Mouse (Mus musculus) liver, postnatal 0 days (tissue): ENCODE results near the gene Nfe2l2. TPM values are rescaled to one million over a fixed set of nuclear protein-coding genes. Genes with fewer than 3 reads are reported as not detected.
A peak's percentile ranks its signal among the peaks of the same experiment; 100 is the strongest.

Source experiments
- ATAC-seq: fragments of 200-750 bp; cut with Nextera tagmentation; 2 replicates; pipeline ENCODE4 v1.8.0; 2017; ENCODE audit warnings: mild to moderate bottlenecking, moderate library complexity
- DNase-seq: peaks from one replicate; pipeline ENCODE4 v3.0.0-alpha.2; 2016
- H3K27ac ChIP-seq: fragments of 300-500 bp; sonication (generic); 2 replicates; pipeline ENCODE4 v1.5.1; 2014; ENCODE audit warnings: antibody characterized with exemption, moderate library complexity, mild to moderate bottlenecking, low read depth
- H3K27me3 ChIP-seq: fragments of 300-500 bp; sonication (generic); 2 replicates; pipeline ENCODE4 v1.6.1; 2014; ENCODE audit warnings: low read length, control low read depth, mixed read lengths; ENCODE audit not compliant: insufficient read depth
- H3K36me3 ChIP-seq: fragments of 300-500 bp; sonication (generic); replicated peaks from 2 replicates; pipeline ENCODE4 v1.6.1; 2014; ENCODE audit warnings: mild to moderate bottlenecking, control low read depth, low read length, moderate library complexity, mixed read lengths; ENCODE audit not compliant: insufficient read depth
- H3K4me1 ChIP-seq: fragments of 300-500 bp; sonication (generic); 2 replicates; pipeline ENCODE4 v1.6.1; 2014; ENCODE audit warnings: antibody characterized with exemption, mild to moderate bottlenecking, control low read depth; ENCODE audit not compliant: insufficient read depth
- H3K4me2 ChIP-seq: fragments of 300-500 bp; sonication (generic); 2 replicates; pipeline ENCODE4 v1.6.1; 2014; ENCODE audit warnings: low read depth, mild to moderate bottlenecking, low read length, moderate library complexity, mixed read lengths
- H3K4me3 ChIP-seq: fragments of 300-500 bp; sonication (generic); 2 replicates; pipeline ENCODE4 v1.5.1; 2014; ENCODE audit warnings: low read depth, low read length
- H3K9ac ChIP-seq: fragments of 300-500 bp; sonication (generic); replicated peaks from 2 replicates; pipeline ENCODE4 v1.6.1; 2014; ENCODE audit warnings: mild to moderate bottlenecking, moderate library complexity
- H3K9me3 ChIP-seq: fragments of 300-500 bp; sonication (generic); 2 replicates; pipeline ENCODE4 v1.6.1; 2016; ENCODE audit warnings: mild to moderate bottlenecking, control low read depth, low read length, mixed read lengths
- CTCF ChIP-seq: sonication (generic); IDR thresholded peaks from 2 replicates; pipeline ENCODE4 v1.5.1; 2016; ENCODE audit warnings: antibody characterized with exemption, low read depth
- EP300 ChIP-seq: IDR thresholded peaks from 2 replicates; pipeline ENCODE4 v1.6.1; 2016; ENCODE audit warnings: antibody characterized with exemption, low read depth, mild to moderate bottlenecking
- WGBS: fragments of 180-500 bp; shearing (Covaris S2); extraction: QIAGEN DNeasy Blood & Tissue Kit; methylation state at CpG from one replicate; pipeline ENCODE4 v1.1.7; 2014; ENCODE audit not compliant: insufficient replicate concordance; 5-methylcytosine and 5-hydroxymethylcytosine counted together
- polyA plus RNA-seq: library from polyadenylated mRNA; unstranded; fragments of >200 nt; fragmentation: Nextera tagmentation; extraction: Ambion mirVana; gene quantifications from 2 replicates; pipeline ENCODE4 v1.2.1, GENCODE M21; 2015

Nfe2l2 gene
- polyA plus RNA-seq, 1 experiment from 2014 or later: 58.7 TPM

GRCm38 (mm10) chr2:75672561-75672960 lies 31.9 kb downstream of the Nfe2l2 start:
- no peaks in the 10 kb centered on the region for H3K9me3 ChIP-seq
- no peaks in the 10 kb centered on the region for H3K4me1 ChIP-seq
- ATAC-seq (no peak), DNase-seq (no peak)
- no peak overlapping the region for H3K4me2 ChIP-seq
- H3K27ac ChIP-seq: no peak overlapping the region
- H3K4me3 ChIP-seq: no peak overlapping the region
- H3K9ac ChIP-seq: no peak overlapping the region
- TF ChIP-seq EP300: no peak
- TF ChIP-seq CTCF: no peak
- WGBS: 74% methylated on average over 3 of the region's 3 CpGs
- peaks cover 32% of the 10 kb centered on the region for H3K36me3 ChIP-seq
- no peaks in the 10 kb centered on the region for H3K27me3 ChIP-seq

DNA sequence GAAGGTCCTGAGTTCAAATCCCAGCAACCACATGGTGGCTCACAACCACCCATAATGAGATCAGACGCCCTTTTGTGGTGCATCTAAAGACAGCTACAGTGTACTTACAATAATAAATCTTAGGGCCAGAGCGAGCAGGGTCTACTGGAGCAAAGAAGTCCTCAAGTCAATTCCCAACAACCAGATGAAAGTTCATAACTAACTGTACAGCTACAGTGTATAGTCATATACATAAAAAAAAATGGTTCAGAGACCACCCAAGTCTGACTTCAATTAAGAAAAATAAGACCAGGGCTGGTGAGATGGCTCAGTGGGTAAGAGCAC lies 33.1 kb downstream of the Nfe2l2 start:
- peaks cover 20% of the 10 kb centered on the region for H3K36me3 ChIP-seq
- H3K4me2 ChIP-seq: no peak overlapping the region
- no peaks in the 10 kb centered on the region for H3K27me3 ChIP-seq
- H3K9ac ChIP-seq: no peak overlapping the region
- WGBS: 70% methylated on average over 2 of the region's 2 CpGs
- H3K4me1 ChIP-seq: no peaks in the 10 kb centered on the region
- ATAC-seq: no peak
- H3K4me3 ChIP-seq: no peak overlapping the region
- no peaks in the 10 kb centered on the region for H3K9me3 ChIP-seq
- no peak for DNase-seq
- no peak for TF ChIP-seq CTCF
- no peak for TF ChIP-seq EP300
- H3K27ac ChIP-seq: no peak overlapping the region

GRCm38 (mm10) chr2:75670446-75671336 lies 33.8 kb downstream of the Nfe2l2 start:
- Histone ChIP-seq H3K9me3 (no peaks in the 10 kb centered on the region), H3K27me3 (no peaks in the 10 kb centered on the region), H3K4me1 (no peaks in the 10 kb centered on the region), H3K4me2 (no peak overlapping the region), H3K9ac (no peak overlapping the region), H3K27ac (no peak overlapping the region), H3K36me3 (peaks cover 14% of the 10 kb centered on the region), H3K4me3 (no peak overlapping the region)
- TF ChIP-seq EP300: no peak
- TF ChIP-seq CTCF: 0 out of 2 replicates have a peak, but pooled peaks have one; percentile 28
- WGBS: 70% methylated on average over 6 of the region's 6 CpGs
- ATAC-seq: 0 out of 2 replicates have a peak, but pooled peaks have one; percentile 4
- no peak for DNase-seq

DNA sequence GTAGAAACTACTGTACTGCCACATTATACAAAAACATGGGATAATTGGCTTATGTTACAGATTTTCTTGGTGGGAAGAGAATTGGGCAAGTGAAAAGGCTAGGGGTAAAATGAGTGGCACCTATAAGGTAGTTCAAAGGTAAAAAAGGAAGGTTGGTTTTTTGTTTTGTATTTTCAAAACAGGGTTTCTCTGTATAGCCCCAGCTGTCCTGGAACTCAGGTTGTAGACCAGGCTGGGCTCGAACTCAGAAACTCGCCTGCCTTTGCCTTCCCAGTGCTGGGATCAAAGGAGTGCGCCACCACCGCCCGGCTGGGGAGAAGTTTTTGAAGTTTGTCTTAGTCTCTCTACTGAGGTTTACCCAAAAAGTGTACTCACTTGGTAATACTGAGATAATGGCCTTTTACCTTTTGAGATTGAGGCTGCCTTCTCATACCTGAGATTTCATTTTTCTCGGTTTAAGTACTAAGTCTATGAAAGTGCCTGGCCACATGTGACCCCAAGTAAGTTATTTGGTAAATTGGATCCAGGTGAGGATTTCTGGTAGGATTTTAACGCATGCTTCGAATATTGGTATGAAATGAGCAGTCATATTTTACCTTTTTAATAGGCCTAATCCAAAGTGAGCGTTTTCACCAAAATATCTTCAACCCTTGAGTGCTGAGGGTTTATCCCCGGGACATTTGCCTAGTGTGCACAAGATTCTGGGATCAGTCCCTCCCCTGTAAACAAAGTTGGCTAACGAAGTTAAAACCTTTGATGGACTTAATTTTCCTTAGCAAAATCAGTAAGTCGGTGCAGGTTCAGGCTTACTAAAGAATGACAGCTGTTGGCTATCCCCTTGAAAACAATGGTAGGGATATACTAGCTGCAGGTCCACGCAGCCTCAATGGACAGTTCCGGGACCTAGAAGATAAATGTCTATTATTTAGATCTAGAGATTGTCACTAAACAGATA lies 34.7 kb downstream of the Nfe2l2 start:
- Histone ChIP-seq H3K27ac (no peak overlapping the region), H3K27me3 (no peaks in the 10 kb centered on the region), H3K9me3 (no peaks in the 10 kb centered on the region), H3K4me2 (no peak overlapping the region), H3K4me3 (no peak overlapping the region), H3K4me1 (no peaks in the 10 kb centered on the region), H3K36me3 (peaks cover 14% of the 10 kb centered on the region), H3K9ac (no peak overlapping the region)
- 52% methylated on average over 14 of the region's 14 CpGs for WGBS
- ATAC-seq (peak; percentile 49), DNase-seq (peak; percentile 47)
- no peak for TF ChIP-seq CTCF
- TF ChIP-seq EP300: no peak

DNA sequence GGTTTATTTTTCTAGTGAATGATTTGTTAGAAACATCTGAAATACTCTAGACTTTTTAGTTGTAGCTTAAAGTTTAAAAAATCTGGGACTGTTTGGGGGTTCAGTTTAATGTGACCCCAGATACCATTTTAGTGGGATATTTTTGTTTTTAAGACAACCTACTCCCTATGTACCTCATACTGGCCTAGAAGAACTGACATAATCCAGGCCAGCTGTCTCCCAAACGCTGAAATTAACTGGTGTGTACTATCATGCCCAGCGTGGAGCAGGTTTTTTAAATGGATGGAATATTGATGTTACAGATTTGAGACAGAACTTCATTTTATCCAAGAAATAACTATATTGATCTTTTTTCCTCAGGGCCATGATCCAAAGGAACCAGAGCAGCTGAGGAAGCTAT lies 43.3 kb downstream of the Nfe2l2 start:
- WGBS: 23% methylated on average over 2 of the region's 2 CpGs
- peak overlapping the region; percentile 84 for H3K4me2 ChIP-seq
- no peak for DNase-seq
- no peak for ATAC-seq
- H3K9ac ChIP-seq: peak overlapping the region; percentile 99
- H3K4me3 ChIP-seq: peak overlapping the region; percentile 97
- TF ChIP-seq EP300: no peak
- no peak for TF ChIP-seq CTCF
- no peaks in the 10 kb centered on the region for H3K9me3 ChIP-seq
- H3K27me3 ChIP-seq: no peaks in the 10 kb centered on the region
- H3K27ac ChIP-seq: no peak overlapping the region; the same call in 1 of the 2 replicates
- peaks cover 14% of the 10 kb centered on the region for H3K4me1 ChIP-seq
- H3K36me3 ChIP-seq: peaks cover 39% of the 10 kb centered on the region

DNA sequence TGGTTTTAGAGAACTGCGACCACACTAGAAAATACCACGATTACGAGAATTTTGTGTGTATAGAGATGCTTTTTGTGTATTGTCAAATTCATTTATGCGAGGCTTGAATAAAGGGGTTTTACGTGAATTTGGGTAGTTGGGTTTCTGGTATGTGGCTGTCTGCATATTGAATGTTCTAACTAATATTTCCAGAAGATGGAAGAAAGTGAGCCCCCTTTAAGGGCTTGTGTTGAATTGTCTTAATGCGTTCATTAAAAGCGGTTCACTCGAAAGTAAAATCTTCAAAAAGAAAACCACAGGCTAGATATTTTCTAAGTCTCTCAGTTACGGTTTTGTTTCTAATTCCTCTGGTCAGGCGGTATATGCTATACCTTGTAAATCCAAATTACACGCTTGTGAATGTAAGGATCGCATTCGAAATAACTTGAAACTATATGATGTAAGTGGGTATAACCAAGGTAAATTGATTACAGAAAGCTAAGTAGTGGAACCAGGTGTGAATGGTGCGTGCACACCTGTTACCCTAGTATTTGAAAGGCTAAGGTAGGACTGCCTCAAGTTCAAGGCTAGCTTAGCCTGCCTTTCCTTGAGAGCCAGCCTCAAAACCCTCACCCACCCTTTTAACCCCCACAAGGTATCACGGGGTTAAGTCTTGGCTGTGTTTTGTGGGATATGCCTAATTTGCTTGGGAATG lies 44.0 kb downstream of the Nfe2l2 start:
- ATAC-seq (no peak), DNase-seq (no peak)
- no peaks in the 10 kb centered on the region for H3K9me3 ChIP-seq
- 3% methylated on average over 15 of the region's 15 CpGs for WGBS
- H3K27ac ChIP-seq: peak overlapping the region; percentile 99
- peak overlapping the region; percentile 84 for H3K4me2 ChIP-seq
- H3K9ac ChIP-seq: peak overlapping the region; percentile 99
- peak overlapping the region; percentile 97 for H3K4me3 ChIP-seq
- H3K36me3 ChIP-seq: peaks cover 39% of the 10 kb centered on the region
- TF ChIP-seq CTCF (no peak), EP300 (no peak)
- H3K4me1 ChIP-seq: peaks cover 14% of the 10 kb centered on the region
- H3K27me3 ChIP-seq: no peaks in the 10 kb centered on the region
